Mouse (Mus musculus): ENCODE measurements at regions not wholly inside any gene's neighbourhood (a gene's known extent, or its start where the extent isn't known, plus 50 kb on each side); places are given as distances from the start of the nearest gene placed in this dataset.

GRCm38 (mm10) chr16:54894661-54895060 is 403.1 kb downstream of the Zpld1 start:
- TF ChIP-seq CTCF (IDR thresholded peaks at IDR 0.05; ENCODE audit: borderline replicate concordance, insufficient read depth, low read depth, low read length) (no peak), POLR2A (IDR thresholded peaks at IDR 0.05; ENCODE audit: borderline replicate concordance, insufficient read depth, low read length) (no peak)

Data from cerebellum, adult 2 months (tissue).